ENCODE assay signal across 17 mouse cellular contexts in genomic region chr11:103923272-103923671, GRCm38 (mm10). TPM values are rescaled to one million over a fixed set of nuclear protein-coding genes. Genes with fewer than 3 reads are reported as not detected.
DNase-seq lines count a peak whose midpoint lies in the region; ATAC-seq and TF ChIP-seq lines count a peak whose summit lies in the region.
"Had no signal": no experiment of that assay in that cellular context is flagged by ENCODE, and none has a peak within 500 bp of the region (broad histone marks: within the 10 kb centered on the region; RNA-seq: fewer than 3 reads in every experiment).

No protein-coding gene starts in this region.

- in situ Hi-C loops in Patski (cut with MboI; ENCODE audit: low pct_unique_long_range_greater_than_20kb): no loop called here

- ATAC-seq in liver, postnatal 0 days: no peak
- ATAC-seq in Patski: no peak
- ATAC-seq: forebrain, embryonic 13.5 days; forebrain, postnatal 0 days had no signal

- 0 out of 2 replicates have a peak, but pooled peaks cover 2% of the 10 kb centered on the region for H3K36me3 ChIP-seq in liver, postnatal 0 days (replicated peaks; ENCODE audit: insufficient read depth, low read length)

- no peak overlapping the region for H3K4me3 ChIP-seq in liver, postnatal 0 days (ENCODE audit: low read depth, low read length)
- H3K4me3 ChIP-seq: embryonic facial prominence, embryonic 10.5 days; forebrain, embryonic 13.5 days; heart, embryonic 12.5 days; hindbrain, embryonic 15.5 days had no signal

- no peak overlapping the region for H3K27ac ChIP-seq in liver, postnatal 0 days (ENCODE audit: low read depth)
- H3K27ac ChIP-seq: embryonic facial prominence, embryonic 10.5 days; forebrain, embryonic 13.5 days; hindbrain, embryonic 15.5 days had no signal

- 82% methylated on average over 4 of the region's 4 CpGs for WGBS in liver, postnatal 0 days (ENCODE audit: insufficient replicate concordance)

- no peak overlapping the region for H3K9ac ChIP-seq in liver, postnatal 0 days (replicated peaks)
- H3K9ac ChIP-seq: forebrain, embryonic 13.5 days; forebrain, postnatal 0 days; heart, embryonic 12.5 days; hindbrain, embryonic 15.5 days had no signal

- no peaks in the 10 kb centered on the region for H3K27me3 ChIP-seq in liver, postnatal 0 days (ENCODE audit: insufficient read depth, low read length)
- no peaks in the 10 kb centered on the region for H3K27me3 ChIP-seq in Patski
- H3K27me3 ChIP-seq: forebrain, embryonic 13.5 days; heart, embryonic 12.5 days; hindbrain, embryonic 15.5 days had no signal

- POLR2A ChIA-PET in Patski (lab: Charles Lee): interaction anchor here (0.6 kb wide), 1 partner anchor 18 kb away, joined by 7 read pairs; no protein-coding TSS in a partner anchor

- no peak overlapping the region for H3K4me2 ChIP-seq in liver, postnatal 0 days (ENCODE audit: low read depth, low read length)
- H3K4me2 ChIP-seq: forebrain, embryonic 13.5 days; heart, embryonic 12.5 days; hindbrain, embryonic 15.5 days had no signal

- no peaks in the 10 kb centered on the region for H3K9me3 ChIP-seq in liver, postnatal 0 days (ENCODE audit: low read length)
- H3K9me3 ChIP-seq: embryonic facial prominence, embryonic 10.5 days; forebrain, embryonic 13.5 days; heart, embryonic 12.5 days; hindbrain, embryonic 15.5 days had no signal

- peak; percentile 17 for TF ChIP-seq CTCF in liver, postnatal 0 days (IDR thresholded peaks at IDR 0.05; ENCODE audit: low read depth)
- TF ChIP-seq CTCF in Patski (IDR thresholded peaks at IDR 0.05): peak; percentile 29

- H3K4me1 ChIP-seq in liver, postnatal 0 days (ENCODE audit: insufficient read depth): no peaks in the 10 kb centered on the region
- H3K4me1 ChIP-seq: embryonic facial prominence, embryonic 10.5 days; forebrain, embryonic 13.5 days; heart, embryonic 12.5 days; hindbrain, embryonic 15.5 days had no signal

- no peak for TF ChIP-seq EP300 in liver, postnatal 0 days (IDR thresholded peaks at IDR 0.05; ENCODE audit: low read depth)

- CTCF ChIA-PET in Patski (lab: Charles Lee): no interaction called here

- DNase-seq in liver, postnatal 0 days: no peak
- DNase-seq in liver: no peak
- DNase-seq in thymus, postnatal 4 days: peak; percentile 32
- DNase-seq in thymus, postnatal 14 days: no peak
- no peak for DNase-seq in Patski (ENCODE audit: low read depth, low spot score)
- no peak for DNase-seq in lung, postnatal 10 days
- DNase-seq: adrenal gland, adult 2 months; adrenal gland, postnatal 25 days; cerebellum, adult 2 months; cerebellum, postnatal 10 days; forebrain, postnatal 0 days; gastrocnemius, postnatal 14 days; heart, postnatal 36 days had no signal

RNA-seq across cellular contexts. Expression of gene Nsf, which starts 30.6 kb away (rescaled TPM):
- 14.8 and 16.0 TPM in 2 replicates for polyA plus RNA-seq in liver, postnatal 0 days (2015; fragmentation: Nextera tagmentation; extraction: Ambion mirVana)
- polyA plus RNA-seq in Patski (2021): 26.3 TPM

RNA-seq across cellular contexts. Expression of gene Arf2, which starts 43.3 kb away (rescaled TPM):
- 14.6 and 15.1 TPM in 2 replicates for polyA plus RNA-seq in liver, postnatal 0 days (2015; fragmentation: Nextera tagmentation; extraction: Ambion mirVana)
- 35.9 TPM for polyA plus RNA-seq in Patski (2021)
